Mouse (Mus musculus): ENCODE results near the gene Ahsg. TPM values are rescaled to one million over a fixed set of nuclear protein-coding genes. Genes with fewer than 3 reads are reported as not detected.

The Ahsg gene
- polyA plus RNA-seq, 1 experiment: not detected

- no peaks in the 10 kb centered on the region for H3K27me3 ChIP-seq (ENCODE audit: control insufficient read depth, insufficient read depth, insufficient read length)
- H3K4me3 ChIP-seq (ENCODE audit: insufficient read depth, poor library complexity, severe bottlenecking): no peak overlapping the region
- TF ChIP-seq CEBPB (IDR thresholded peaks at IDR 0.05; ENCODE audit: low read depth) (no peak), MYOG (IDR thresholded peaks at IDR 0.05; ENCODE audit: control insufficient read depth, extremely low read depth, insufficient read length) (no peak), MAX (IDR thresholded peaks at IDR 0.05) (no peak), CTCF (IDR thresholded peaks at IDR 0.05; ENCODE audit: control insufficient read depth, insufficient read depth, insufficient read length) (no peak), MYOD1 (IDR thresholded peaks at IDR 0.05; ENCODE audit: control insufficient read depth, insufficient read length, low read depth) (no peak), FOSL1 (IDR thresholded peaks at IDR 0.05; ENCODE audit: insufficient read depth, low read length, poor library complexity, severe bottlenecking) (no peak), USF1 (IDR thresholded peaks at IDR 0.05; ENCODE audit: low read depth) (no peak)
- no peak overlapping the region for H3ac ChIP-seq (ENCODE audit: control insufficient read depth, insufficient read length, low read depth)
- H3K36me3 ChIP-seq (ENCODE audit: control insufficient read depth, insufficient read depth): no peaks in the 10 kb centered on the region
- no peaks in the 10 kb centered on the region for H3K79me2 ChIP-seq (ENCODE audit: control insufficient read depth, insufficient read depth)
- no peaks in the 10 kb centered on the region for H3K79me3 ChIP-seq (ENCODE audit: low read depth)
These were observed 11.0 kb upstream of the Ahsg start for GRCm38 (mm10) chr16:22879945-22880595.

DNA sequence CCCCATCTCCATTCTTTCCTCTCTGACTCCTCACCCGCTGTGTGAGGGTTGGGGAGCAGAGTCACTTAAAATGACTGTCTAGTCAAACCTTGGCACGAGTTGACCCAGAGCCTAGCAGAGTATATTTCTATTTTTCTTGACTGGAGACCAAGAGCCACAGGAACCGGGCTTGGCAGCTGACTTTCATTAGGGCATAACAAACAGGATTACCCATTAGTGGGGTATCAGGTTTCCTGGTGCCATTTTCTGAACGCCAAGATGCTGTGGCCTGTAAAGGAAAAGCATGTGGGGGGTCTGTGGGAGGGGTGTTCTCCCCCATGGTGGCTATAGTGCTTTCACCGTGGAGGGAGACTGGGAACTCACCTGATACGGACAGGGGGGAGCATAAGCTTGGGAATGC, 10.2 kb upstream of the Ahsg start:
- TF ChIP-seq MYOD1 (IDR thresholded peaks at IDR 0.05; ENCODE audit: control insufficient read depth, insufficient read length, low read depth) (no peak), MYOG (IDR thresholded peaks at IDR 0.05; ENCODE audit: control insufficient read depth, extremely low read depth, insufficient read length) (no peak), USF1 (IDR thresholded peaks at IDR 0.05; ENCODE audit: low read depth) (no peak), FOSL1 (IDR thresholded peaks at IDR 0.05; ENCODE audit: insufficient read depth, low read length, poor library complexity, severe bottlenecking) (no peak), CEBPB (IDR thresholded peaks at IDR 0.05; ENCODE audit: low read depth) (no peak), MAX (IDR thresholded peaks at IDR 0.05) (no peak), CTCF (IDR thresholded peaks at IDR 0.05; ENCODE audit: control insufficient read depth, insufficient read depth, insufficient read length) (no peak)
- Histone ChIP-seq H3ac (ENCODE audit: control insufficient read depth, insufficient read length, low read depth) (no peak overlapping the region), H3K4me3 (ENCODE audit: insufficient read depth, poor library complexity, severe bottlenecking) (no peak overlapping the region), H3K79me3 (ENCODE audit: low read depth) (no peaks in the 10 kb centered on the region), H3K36me3 (ENCODE audit: control insufficient read depth, insufficient read depth) (no peaks in the 10 kb centered on the region), H3K27me3 (ENCODE audit: control insufficient read depth, insufficient read depth, insufficient read length) (no peaks in the 10 kb centered on the region), H3K79me2 (ENCODE audit: control insufficient read depth, insufficient read depth) (no peaks in the 10 kb centered on the region)

DNA sequence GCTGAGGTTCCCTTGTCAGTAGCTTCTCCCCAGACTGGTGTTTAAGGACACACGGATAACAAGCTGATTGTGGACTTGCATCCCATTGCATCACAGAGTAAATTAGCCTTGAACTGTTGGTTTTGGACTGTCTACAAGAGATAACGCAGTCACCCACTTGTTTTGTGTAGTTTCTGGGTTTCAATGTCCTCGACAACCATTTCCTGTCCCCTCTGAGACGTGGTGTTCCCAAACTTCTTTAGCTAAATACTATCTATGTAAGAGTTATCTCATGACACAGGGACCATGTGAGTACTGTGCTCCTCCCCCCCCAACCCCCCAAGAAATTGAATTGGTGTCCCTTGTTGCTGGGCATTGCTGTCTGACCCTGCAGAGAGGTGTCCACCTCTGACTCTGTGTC, 9.6 kb upstream of the Ahsg start:
- Histone ChIP-seq H3K4me3 (ENCODE audit: insufficient read depth, poor library complexity, severe bottlenecking) (no peak overlapping the region), H3K79me3 (ENCODE audit: low read depth) (no peaks in the 10 kb centered on the region), H3K36me3 (ENCODE audit: control insufficient read depth, insufficient read depth) (no peaks in the 10 kb centered on the region), H3ac (ENCODE audit: control insufficient read depth, insufficient read length, low read depth) (no peak overlapping the region), H3K27me3 (ENCODE audit: control insufficient read depth, insufficient read depth, insufficient read length) (no peaks in the 10 kb centered on the region), H3K79me2 (ENCODE audit: control insufficient read depth, insufficient read depth) (no peaks in the 10 kb centered on the region)
- TF ChIP-seq MAX (IDR thresholded peaks at IDR 0.05) (no peak), USF1 (IDR thresholded peaks at IDR 0.05; ENCODE audit: low read depth) (no peak), MYOD1 (IDR thresholded peaks at IDR 0.05; ENCODE audit: control insufficient read depth, insufficient read length, low read depth) (no peak), FOSL1 (IDR thresholded peaks at IDR 0.05; ENCODE audit: insufficient read depth, low read length, poor library complexity, severe bottlenecking) (no peak), MYOG (IDR thresholded peaks at IDR 0.05; ENCODE audit: control insufficient read depth, extremely low read depth, insufficient read length) (no peak)

DNA sequence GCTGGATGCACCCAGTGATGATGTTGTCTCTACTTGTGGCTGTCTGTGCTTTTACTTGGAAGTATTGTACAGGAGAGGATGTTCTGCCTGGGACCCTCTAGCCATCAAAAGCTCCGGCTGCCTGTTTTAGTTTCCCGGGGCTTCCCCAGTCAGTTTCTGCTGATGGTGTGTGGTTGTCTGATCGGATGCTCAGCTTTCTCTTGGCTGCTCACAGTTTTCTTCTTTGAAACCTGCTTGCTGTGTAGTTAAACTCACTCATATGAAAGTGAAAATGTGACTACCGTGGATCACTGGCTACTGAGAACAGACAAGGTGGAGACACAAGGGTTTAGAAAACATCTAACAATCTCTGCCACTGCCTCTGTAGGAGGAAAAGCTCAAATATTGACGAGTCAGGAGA, 7.6 kb upstream of the Ahsg start:
- H3K27me3 ChIP-seq (ENCODE audit: control insufficient read depth, insufficient read depth, insufficient read length): no peaks in the 10 kb centered on the region
- TF ChIP-seq MYOD1 (IDR thresholded peaks at IDR 0.05; ENCODE audit: control insufficient read depth, insufficient read length, low read depth) (no peak), CTCF (IDR thresholded peaks at IDR 0.05; ENCODE audit: control insufficient read depth, insufficient read depth, insufficient read length) (no peak), USF1 (IDR thresholded peaks at IDR 0.05; ENCODE audit: low read depth) (no peak), FOSL1 (IDR thresholded peaks at IDR 0.05; ENCODE audit: insufficient read depth, low read length, poor library complexity, severe bottlenecking) (no peak), MAX (IDR thresholded peaks at IDR 0.05) (no peak), CEBPB (IDR thresholded peaks at IDR 0.05; ENCODE audit: low read depth) (no peak), MYOG (IDR thresholded peaks at IDR 0.05; ENCODE audit: control insufficient read depth, extremely low read depth, insufficient read length) (no peak)
- no peaks in the 10 kb centered on the region for H3K79me3 ChIP-seq (ENCODE audit: low read depth)

DNA sequence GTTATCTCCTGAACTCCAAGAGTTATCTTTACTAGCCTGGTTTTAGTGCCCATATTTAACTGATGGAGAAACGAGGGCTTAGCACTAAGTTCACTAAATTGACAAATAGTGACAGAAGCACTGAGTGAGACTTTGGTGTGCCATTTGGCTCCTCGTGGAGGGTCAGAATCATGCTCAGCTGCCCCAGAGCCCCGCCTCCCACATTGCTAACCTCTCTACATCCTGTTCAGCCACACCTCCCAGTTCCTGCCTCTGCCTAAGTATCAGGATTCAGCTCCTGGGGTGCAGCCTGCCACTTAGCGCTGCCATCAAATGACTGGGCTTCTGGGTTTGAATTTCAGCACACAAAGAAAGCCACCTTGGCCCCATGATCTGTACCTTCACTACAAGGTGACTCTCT, 5.7 kb upstream of the Ahsg start:
- no peak overlapping the region for H3ac ChIP-seq (ENCODE audit: control insufficient read depth, insufficient read length, low read depth)
- no peaks in the 10 kb centered on the region for H3K27me3 ChIP-seq (ENCODE audit: control insufficient read depth, insufficient read depth, insufficient read length)
- H3K4me3 ChIP-seq (ENCODE audit: insufficient read depth, poor library complexity, severe bottlenecking): no peak overlapping the region
- TF ChIP-seq USF1 (IDR thresholded peaks at IDR 0.05; ENCODE audit: low read depth) (no peak), CTCF (IDR thresholded peaks at IDR 0.05; ENCODE audit: control insufficient read depth, insufficient read depth, insufficient read length) (no peak), MYOG (IDR thresholded peaks at IDR 0.05; ENCODE audit: control insufficient read depth, extremely low read depth, insufficient read length) (no peak), MYOD1 (IDR thresholded peaks at IDR 0.05; ENCODE audit: control insufficient read depth, insufficient read length, low read depth) (no peak), CEBPB (IDR thresholded peaks at IDR 0.05; ENCODE audit: low read depth) (no peak), FOSL1 (IDR thresholded peaks at IDR 0.05; ENCODE audit: insufficient read depth, low read length, poor library complexity, severe bottlenecking) (no peak), MAX (IDR thresholded peaks at IDR 0.05) (no peak)
- no peaks in the 10 kb centered on the region for H3K79me3 ChIP-seq (ENCODE audit: low read depth)
- no peaks in the 10 kb centered on the region for H3K79me2 ChIP-seq (ENCODE audit: control insufficient read depth, insufficient read depth)
- H3K36me3 ChIP-seq (ENCODE audit: control insufficient read depth, insufficient read depth): no peaks in the 10 kb centered on the region

More for the DNA sequence above, 7.6 kb upstream of the Ahsg start:
- no peak overlapping the region for H3ac ChIP-seq (ENCODE audit: control insufficient read depth, insufficient read length, low read depth)
- no peak overlapping the region for H3K4me3 ChIP-seq (ENCODE audit: insufficient read depth, poor library complexity, severe bottlenecking)
- no peaks in the 10 kb centered on the region for H3K79me2 ChIP-seq (ENCODE audit: control insufficient read depth, insufficient read depth)
- H3K36me3 ChIP-seq (ENCODE audit: control insufficient read depth, insufficient read depth): no peaks in the 10 kb centered on the region
